Mouse (Mus musculus) adrenal gland (tissue): ENCODE measurements at regions not wholly inside any gene's neighbourhood (a gene's known extent, or its start where the extent isn't known, plus 50 kb on each side); places are given as distances from the start of the nearest gene placed in this dataset.

Source experiments
- intact Hi-C: fragments of 180-260 bp; cut with DNase I; formaldehyde crosslinking; loops from one replicate; pipeline ENCODE4 v1.15.1; 2025

DNA sequence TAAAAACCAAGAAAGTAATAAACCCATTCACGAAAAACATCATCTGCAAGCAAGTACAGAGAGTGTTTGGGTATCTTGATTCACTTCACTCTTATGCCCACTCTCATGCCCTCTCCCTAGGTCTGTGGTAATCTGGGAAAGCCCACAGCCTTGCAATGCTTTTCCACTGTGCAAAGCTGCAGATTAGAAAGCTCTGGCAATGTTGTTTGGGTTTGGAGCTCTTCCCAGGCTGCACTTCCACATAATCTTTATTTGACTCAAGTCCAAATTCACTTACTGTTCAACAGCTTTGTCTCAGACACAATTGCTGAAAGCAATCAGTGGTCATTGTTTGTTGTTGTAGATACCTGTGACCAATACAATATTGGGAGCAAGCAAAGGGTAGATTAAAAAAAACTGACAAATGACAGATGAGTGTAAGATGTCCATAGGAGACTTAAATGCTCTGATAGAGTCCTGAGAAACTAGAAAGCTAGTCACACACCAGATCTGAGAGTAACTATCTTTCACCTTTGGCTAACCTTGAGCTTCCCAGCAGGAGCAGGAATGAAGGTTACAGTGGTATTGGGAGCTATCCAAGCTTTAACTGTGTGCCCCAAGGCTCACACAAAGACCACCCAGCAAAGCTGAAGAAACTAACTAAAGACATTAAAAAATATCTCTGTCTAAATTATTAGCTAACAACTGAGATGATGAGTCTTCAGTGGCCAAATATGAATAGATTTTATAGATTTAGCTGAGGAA lies 325.7 kb upstream of the Klf12 start:
- intact Hi-C loops, result loop anchor here (10.0 kb wide), 1 partner anchor 255 kb away; no protein-coding TSS in a partner anchor

DNA sequence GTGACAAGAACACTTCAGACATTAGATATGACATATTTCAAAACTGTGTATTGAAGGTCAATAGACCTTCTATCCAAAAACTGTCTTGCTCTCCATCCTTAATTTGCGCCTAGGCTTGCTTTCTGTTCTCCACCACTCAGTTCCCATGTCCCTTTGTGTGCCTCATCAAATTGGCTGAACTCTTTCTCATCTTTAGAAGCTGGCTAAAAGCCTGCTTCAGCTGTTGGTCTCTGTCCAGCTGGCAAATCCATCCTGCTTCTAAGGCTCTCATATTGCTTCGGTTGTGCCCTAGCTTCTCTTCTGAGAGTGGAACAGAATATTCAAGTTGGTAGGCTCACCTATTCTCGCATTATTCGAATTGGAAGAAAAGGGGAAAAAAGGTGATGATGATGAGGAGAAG lies 322.6 kb upstream of the Klf12 start:
- intact Hi-C loops, result no loop called here

DNA sequence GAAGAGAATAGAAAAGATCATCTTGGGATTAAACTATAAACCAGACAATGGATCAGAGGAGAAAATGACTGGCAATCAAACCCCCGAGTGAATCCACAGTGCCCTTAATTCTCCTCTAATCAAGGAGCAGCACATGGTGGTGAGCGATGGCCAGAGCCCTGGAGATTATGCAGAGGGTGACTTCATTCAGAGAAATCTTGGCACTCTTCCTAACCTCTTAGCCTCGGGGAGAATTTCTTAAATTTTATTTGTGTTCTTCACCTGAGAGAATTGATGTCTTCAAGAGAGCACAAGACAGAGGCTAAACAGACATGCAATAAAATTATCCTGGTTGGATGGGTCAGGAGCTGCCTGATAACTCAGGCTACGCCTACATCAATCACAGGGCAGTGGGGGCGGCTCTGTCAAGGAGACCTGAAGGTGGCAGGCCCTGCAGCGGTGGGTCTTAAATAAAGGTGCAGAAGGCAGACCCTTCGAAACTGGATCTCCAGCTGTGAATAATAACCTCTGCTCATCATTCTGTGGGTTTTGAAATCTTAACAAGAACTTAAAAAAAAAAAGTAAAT lies 316.5 kb upstream of the Klf12 start:
- intact Hi-C loops, result no loop called here

DNA sequence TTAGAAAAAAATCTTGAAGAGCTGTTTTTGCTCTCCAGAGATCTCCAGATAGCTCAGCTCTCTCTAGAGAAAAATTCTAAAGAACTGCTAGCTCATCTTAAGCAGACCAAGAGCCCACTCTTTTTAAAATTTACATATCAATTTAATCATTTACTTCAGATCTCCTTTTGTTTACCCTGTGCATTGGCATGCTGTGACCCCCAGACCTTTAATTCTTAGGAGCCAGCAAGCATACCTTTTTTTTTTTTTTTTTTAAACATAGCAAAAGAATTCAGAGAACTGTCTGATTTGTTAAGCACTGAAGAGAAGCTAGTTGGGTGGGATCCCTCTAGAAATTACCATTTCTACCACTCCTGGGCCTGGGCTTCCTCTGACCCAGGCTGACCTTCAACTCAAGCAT lies 285.5 kb upstream of the Klf12 start:
- intact Hi-C loops, result no loop called here

DNA sequence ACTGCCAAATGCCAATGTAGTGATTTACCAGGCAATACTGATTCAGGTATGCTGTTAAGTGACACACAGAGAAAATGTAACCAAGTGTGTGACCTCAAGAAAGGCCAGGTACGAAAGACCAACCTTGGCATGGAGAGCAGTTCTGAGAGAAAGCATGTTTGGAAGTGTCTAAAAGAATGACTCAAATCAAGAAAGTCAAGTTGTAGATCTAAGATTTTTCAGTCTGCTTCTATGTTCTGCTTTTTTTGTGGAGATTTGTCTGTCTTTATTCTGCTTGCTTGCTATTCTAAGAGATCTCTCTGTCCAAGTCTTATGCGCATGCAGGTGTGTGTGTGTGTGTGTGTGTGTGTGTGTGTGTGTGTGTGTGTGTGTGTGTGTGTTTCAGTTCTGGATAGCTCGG lies 277.4 kb upstream of the Klf12 start:
- intact Hi-C loops, result no loop called here

DNA sequence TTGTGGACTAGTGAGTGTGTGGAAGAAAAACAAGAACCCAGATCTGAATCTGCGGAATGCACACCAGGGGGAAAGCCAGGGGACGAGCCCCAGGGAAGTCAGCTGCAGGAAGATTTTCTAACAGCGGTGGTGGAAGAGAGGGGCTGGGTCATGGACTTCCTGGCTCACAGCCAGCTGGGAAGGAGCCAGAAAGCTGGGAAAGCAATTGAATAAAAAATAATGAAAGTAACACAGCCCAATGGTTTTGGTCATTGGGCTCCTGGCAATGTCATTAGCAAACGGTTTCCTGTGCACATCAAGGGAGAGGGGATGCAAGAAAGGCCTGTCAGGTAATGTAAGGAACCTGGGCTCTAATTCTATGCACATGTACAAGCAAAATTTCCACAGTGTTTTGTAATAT lies 273.9 kb upstream of the Klf12 start:
- intact Hi-C loops, result no loop called here

DNA sequence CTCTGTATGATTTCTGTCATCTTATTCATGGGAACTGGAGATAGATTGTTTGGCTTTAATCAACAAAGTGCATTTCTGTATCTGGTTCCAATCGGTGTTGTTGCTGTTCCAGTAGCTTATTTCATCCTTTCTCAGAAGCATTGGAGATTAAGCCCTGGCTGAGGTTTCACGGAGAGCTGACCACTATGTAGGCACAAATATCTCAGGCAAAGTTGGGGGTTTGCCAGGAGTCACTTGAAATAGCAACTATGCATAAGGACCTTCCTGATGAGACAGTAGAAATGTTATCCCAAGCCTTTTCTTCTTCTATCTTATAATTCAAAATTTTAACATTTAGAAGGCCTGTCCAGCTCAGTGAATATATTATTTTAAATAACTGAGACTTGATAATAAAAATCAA lies 268.0 kb upstream of the Klf12 start:
- intact Hi-C loops, result no loop called here

DNA sequence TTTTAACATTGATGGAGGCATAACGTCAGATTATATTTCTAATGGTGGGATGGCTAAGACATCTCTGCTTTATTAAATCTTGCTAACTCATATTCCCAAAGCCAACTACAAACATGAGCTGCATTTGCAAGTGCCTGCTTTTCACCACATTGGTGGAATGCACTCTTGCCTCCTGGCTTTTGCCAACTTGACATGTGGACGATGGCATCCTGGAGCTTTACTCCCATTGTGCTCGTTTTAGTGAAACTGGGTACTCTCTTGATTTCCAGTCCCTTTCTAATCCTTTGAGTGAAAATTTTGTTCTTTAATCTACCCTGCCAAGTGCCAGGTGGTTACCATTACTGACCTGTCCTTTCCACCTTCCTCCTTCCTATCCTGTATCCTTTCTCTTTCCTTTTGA lies 265.8 kb upstream of the Klf12 start:
- intact Hi-C loops, result no loop called here

DNA sequence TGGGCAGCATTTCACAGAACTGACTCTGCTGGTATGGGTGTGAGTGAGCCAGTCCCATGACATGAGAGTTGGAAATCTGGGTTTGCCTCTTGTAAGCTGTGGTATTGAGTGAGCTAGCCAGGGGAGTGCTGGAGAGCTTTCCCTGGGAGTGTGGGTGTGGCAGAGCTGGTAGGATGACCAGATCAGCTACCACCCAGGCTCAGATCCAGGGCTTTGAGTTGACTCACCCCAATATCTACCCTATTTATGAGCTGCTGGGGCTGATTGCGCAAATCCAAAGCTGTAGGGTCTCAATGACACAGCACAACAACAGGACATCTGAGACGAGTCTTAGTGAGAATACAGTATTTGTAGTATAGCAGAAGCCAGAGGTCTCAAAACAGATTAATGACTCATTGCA lies 245.7 kb upstream of the Klf12 start:
- intact Hi-C loops, result no loop called here

DNA sequence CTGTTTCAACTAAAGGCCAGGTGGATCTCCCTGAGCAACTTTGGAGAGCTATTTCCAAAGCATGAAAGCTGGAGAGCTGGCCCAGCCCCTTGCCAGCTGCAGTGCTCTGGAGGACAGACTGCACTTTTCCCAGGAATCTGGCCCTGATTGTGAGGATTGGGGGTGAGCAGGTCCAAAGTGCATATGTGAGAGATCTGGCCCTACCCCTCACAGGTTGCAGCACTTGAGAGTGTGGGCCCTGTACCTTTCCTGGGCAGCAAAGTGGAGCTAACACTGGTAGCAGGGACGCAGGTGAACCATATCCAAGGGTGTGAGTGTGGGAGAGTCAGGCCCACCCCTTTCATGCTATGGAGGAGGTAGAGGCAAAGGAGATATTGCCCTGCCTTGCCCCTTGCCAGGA lies 245.3 kb upstream of the Klf12 start:
- intact Hi-C loops, result no loop called here

DNA sequence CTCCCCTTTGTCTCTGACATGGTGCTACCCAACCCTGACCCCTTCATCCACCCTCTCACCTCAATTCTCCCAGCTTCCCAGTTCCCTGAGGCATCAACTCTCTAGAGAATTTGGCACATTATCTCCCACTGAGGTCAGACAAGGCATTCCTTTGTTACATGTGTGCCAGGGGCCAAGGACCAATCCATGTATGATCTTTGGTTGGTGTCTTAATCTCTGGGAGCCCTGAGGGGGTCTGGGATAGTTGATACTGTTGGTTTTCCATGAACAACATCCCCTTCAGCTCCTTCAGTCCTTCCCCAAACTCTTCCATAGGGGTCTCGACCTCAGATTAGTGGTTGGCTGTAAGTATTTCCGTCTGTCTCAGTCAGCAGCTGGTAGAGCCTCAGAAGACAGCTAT lies 224.9 kb upstream of the Klf12 start:
- intact Hi-C loops, result no loop called here

DNA sequence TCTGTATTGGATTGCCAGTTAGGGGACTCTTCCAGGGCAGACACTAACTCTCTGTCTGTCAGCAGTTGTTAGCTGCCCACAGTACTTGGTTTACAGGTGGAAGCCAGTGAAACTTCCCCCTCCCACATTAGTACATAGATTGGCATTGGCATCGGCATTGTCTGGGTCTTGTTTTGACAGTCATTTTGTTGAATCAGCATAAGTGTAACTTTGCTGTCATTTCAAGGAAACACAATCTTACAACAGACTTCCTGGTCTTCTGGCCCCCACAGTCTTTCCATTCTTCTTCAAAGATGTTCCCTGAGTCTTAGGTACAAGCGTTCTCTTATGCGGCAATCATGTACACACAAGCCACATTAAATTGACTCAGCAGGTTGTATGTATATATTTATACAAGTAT lies 223.6 kb upstream of the Klf12 start:
- intact Hi-C loops, result no loop called here

DNA sequence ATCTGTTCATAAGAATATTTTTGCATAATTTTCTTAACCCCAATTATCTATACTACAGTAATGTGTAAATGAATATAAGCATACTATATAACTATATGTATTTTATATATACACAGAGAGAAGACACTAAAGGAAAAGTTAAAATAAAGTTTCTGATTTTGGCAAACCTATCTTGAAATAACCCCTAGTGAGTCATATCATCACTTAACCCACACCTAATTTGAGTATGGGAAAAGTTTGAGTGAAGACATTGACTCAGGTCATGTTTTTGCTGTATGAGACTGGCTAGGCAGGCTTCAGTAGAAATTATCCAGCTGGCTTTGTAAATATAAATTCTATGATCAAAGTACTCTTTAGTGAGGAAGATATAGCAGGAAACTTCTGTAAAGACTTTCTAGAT lies 223.1 kb upstream of the Klf12 start:
- intact Hi-C loops, result no loop called here

DNA sequence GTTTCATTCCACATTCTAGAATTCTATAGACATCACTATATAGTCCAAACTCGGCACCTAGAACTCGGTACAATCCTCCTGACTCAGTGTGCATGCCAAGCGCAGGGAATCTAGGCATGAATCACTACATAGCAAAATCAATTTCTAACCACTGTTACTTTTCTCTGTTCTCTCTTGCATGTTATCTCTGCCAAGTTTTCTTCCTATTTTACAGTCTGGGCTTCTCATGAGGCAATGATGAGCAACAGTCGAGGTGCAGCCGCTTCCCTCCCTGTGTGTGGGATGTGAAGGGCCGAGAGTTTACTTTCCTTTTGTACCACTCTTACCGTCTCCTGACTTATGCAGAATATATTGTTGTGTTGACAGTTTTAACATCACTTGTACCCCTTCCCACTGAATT lies 204.4 kb upstream of the Klf12 start:
- intact Hi-C loops, result loop anchor here (10.0 kb wide), 1 partner anchor 554 kb away; no protein-coding TSS in a partner anchor

DNA sequence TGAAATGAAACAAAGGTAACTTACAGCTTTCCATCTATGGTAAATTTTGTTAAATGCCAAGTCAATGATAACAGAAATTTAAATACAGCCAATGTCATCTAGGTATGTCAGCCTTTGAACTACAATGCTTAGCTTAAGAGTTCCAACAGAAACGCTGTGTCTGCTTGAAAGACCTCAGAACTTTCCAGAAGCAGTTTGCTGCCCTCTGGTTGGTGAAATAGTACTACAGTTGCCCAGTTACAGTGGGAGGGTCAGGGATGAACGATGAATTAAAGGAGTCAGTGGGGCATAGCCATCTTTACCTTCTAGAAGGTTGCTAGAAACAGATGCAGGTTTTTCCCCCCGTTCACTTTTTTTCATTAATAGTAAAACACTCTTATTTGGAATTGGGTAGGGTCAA lies 201.0 kb upstream of the Klf12 start:
- intact Hi-C loops, result loop anchor here (10.0 kb wide), 1 partner anchor 551 kb away; no protein-coding TSS in a partner anchor

DNA sequence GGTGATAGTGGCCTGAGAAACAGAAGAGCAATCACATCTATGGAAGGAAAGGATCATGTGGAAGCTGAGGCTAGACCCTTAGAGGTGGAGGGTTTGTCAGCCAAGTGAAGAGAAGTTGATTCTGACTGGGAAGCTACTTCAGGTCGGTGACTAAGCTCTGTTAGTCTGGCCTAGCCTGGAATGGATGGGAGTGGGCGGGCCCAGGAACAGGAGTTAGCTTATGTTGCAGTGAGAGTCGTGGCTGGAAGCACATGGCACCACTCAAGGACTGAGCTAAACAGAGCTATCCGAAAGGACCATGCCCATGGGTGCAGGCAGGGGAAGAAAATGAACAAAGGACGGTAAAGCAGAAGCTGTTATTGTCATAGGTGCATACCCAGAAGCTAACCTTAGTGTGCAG lies 199.6 kb upstream of the Klf12 start:
- intact Hi-C loops, result loop anchor here (10.0 kb wide), 1 partner anchor 549 kb away; no protein-coding TSS in a partner anchor

DNA sequence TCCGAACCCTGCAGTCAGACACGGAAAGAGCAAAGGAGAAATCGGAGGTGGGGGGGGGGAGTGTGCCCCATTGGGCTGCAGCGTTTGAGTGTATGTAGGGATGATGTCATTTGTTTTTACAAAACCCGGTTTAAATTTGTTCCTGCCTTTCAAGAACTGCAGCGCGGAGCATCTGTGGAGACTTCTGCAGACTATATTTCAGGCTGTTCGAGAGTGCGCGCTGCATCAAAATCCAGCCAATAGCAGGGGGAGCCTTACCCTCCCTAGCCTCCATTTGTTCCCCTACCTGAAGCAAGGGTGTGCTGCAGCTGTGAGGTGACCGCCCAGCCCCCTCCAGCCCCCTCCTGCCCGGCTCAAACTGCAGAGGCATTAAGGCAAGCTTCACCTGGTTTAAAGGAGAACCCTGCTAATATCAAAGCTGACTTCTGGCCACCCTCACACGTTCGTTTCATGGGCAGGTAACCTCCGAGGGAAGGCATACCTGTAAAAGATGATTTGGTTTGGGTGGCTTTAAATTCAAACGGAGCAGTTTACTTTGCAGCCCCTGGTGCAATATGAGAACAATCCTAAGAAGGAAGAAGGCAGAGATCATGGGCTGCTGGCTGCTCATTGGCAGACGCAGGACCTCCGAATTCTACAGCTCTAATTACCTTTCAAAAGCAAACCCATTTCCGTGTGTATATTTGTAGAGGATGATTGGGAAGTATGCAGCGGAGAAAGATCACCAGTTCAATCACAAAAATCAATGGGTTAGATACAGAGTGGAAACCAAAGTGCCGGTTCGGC lies 193.3 kb upstream of the Klf12 start:
- intact Hi-C loops, result no loop called here

DNA sequence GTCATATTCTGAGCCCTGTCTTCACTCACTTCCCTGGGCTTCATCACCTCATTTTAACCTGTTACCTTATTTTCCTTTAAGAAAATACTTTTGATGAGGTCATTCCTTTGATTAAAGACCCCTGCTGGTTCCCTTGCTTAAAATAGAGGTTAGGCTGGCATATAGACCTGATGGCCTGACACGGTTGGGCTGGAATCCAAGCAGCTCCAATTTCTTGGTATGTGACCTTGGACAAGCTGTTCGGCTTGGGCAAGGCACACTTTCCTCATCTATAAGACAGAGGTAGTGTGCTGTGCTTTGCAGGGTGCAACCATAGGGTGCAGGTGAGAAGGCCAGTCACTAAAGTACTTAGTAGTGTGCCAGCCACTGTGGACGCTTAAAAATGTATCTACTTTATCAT lies 183.8 kb upstream of the Klf12 start:
- intact Hi-C loops, result no loop called here

DNA sequence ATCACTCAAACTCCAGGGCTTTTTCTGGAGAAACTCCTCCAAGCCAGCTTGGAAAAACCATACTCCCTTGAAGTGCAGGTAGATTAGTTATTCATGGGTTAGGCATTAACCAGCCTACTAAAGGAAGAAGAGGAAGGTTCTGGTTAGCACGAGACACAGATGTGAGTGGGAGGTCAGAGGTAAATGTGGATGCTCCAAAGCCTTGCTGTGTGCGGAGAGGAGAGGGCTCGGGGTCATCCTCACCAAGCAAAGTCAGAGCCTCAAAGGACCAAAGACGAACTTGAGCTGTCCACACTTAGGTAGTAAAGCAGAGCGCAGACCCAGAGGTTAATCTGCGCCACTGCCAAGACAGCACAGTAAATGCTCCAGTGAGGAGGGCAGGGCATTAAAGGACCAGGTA lies 177.8 kb upstream of the Klf12 start:
- intact Hi-C loops, result no loop called here

DNA sequence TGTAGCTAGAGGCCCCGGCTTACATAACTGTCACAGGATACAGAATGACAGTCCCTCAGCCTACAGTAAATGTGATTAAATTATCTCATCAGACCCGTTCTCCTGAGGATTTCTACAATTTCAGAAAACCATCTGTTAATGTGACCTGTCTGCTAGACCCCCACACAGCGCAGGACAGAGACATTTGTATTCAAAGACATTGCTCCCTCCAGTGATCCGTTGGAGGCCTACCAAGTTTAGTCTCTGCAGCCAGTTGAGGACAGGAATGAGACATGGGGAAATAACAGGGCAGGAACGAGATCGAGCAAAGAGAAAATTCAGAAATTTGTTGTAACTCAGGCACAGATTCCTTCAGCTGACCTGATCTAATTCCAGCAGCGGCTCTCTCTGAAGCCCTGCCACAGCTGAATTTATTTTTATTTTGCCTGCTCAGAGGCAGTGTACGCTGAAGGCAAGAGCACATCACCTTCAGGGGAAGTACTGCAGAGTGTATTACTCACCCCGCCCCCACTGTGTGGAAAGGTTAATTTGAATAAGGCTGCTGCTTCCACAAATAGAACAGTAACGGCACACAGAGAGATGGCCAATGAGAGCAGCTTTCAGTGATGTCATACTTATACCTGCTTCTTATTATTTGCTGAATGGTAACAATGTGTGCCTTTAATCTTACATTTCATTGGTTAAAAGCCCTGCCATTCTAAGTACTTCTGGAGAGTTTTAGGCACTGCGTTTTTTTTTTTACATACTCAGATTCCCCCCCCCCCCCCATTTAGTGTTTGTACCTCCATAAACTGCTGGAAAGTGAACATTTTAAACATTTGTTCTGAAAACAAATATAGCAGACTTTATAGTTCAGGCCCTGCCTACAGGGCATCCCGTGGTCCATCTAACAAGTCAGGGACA lies 176.9 kb upstream of the Klf12 start:
- intact Hi-C loops, result no loop called here

DNA sequence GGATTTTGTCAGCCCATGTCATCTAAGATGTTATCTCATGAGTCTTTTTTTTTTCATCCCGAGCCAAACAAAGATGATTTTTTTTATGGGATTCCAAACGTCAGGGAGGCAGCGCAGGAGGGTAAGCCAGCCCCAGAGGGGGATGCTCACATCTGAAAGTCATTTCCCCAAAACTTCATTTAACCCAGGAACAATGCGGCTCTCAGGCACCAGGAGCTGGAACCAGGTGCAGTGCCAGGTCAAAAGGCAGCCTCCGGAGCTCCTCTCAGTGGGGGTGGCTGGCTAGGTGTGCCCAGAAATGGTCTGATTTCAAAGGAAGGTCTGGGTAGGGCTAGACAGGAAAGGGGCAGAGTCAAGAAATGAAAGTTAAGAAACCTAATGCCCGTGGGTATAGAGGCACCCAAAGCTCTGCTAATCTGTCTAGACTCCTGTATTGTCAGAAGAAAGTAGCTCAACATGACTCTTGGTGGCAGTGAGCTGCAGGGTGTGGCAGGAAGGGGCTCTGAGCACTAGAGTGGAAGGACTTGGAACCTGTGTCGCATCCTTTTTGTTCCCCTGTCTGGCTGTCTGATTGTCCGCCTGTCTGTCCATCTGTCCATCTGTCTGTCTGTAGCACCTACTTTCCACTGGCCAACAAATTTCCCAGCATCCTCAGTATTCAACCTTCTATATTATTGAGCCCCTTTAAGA lies 175.3 kb upstream of the Klf12 start:
- intact Hi-C loops, result no loop called here
